Mouse (Mus musculus) gastrocnemius, adult 2 months (tissue): Measurements from ENCODE around the gene Resf1. TPM values are rescaled to one million over a fixed set of nuclear protein-coding genes. Genes with fewer than 3 reads are reported as not detected.
"Not testable (repeated sequence)": the region's sequence is repeated elsewhere in the genome, so short reads cannot be mapped to it uniquely, and the experiment has no call there.

Experiments used
- DNase-seq: peaks from one replicate; pipeline ENCODE4 v3.0.0; 2022
- H3K27ac ChIP-seq: fragments of 200-600 bp; 2 replicates; pipeline ENCODE4 v1.8.1; 2022; ENCODE audit warnings: mild to moderate bottlenecking
- H3K4me3 ChIP-seq: fragments of 200-600 bp; 2 replicates; pipeline ENCODE4 v1.8.1; 2022; ENCODE audit warnings: mild to moderate bottlenecking, moderate library complexity
- CTCF ChIP-seq: fragments of 200-600 bp; IDR thresholded peaks from 2 replicates; pipeline ENCODE4 v1.8.1; 2022; ENCODE audit warnings: antibody characterized with exemption, mild to moderate bottlenecking, moderate library complexity
- intact Hi-C: fragments of 180-260 bp; cut with DNase I; formaldehyde crosslinking; loops from one replicate; pipeline ENCODE4 v1.15.1; 2025
- total RNA-seq, 2 experiments: library from RNA; stranded (reverse); gene quantifications; 2 replicates each; pipeline ENCODE4 v1.2.3; 2021

Gene Resf1
- total RNA-seq, 2 experiments from 2014 or later, result 14.9 to 27.7 TPM

DNA sequence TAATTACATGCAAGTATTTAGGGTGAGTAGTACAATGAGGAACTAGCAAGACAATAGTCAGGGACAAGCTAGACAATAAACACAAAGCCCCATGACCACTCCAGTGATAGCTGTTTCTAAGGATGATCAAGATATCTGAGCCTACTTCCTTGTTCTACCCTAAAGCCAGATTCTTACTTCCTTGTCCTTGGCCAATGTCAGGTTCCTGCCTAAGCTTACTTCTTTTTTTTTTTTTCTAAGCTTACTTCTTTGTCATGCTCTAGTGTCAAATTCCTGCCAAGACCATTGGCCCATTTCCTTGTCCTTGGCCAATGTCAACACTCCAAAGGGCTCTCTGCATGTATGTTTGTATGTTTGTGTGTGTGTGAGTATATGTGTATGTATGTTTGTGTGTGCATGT lies 47.9 kb downstream of the Resf1 start:
- Histone ChIP-seq H3K4me3 (no peak overlapping the region), H3K27ac (no peak overlapping the region)
- TF ChIP-seq CTCF, result no peak
- intact Hi-C loops, result no loop called here
- no peak for DNase-seq

DNA sequence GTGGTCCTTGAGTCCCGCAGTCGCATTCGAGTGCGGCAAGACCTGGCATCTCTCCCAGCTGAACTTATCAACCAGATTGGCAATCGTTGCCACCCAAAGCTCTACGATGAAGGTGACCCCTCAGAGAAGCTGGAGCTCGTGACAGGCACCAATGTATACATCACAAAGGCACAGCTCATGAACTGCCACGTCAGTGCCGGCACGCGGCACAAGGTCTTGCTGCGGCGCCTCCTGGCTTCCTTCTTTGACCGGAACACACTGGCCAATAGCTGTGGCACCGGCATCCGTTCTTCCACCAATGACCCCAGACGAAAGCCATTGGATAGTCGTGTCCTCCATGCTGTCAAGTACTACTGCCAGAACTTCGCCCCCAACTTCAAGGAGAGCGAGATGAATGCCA lies 53.3 kb downstream of the Resf1 start:
- DNase-seq, H3K4me3 ChIP-seq, intact Hi-C loops: not testable (repeated sequence)

DNA sequence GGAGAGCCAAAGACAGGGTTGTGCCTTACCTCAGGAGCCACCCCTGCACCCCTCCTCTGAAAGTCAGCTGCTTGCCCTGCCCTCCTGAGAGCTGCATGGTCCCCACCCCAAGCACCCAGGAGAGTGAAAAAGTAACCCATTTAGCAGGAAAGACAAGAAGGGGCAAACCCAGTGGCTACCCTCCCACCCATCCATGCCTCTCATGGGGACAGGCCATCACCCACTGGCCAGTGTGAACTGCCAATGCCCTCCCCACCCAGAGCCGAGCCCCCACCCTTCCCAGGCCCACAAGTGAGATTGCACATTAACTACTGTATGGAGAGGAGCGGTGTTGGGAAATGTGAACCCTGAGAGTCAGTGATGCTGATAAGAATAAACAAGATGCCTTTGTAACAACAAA lies 56.8 kb downstream of the Resf1 start:
- H3K4me3 ChIP-seq, intact Hi-C loops, DNase-seq, H3K27ac ChIP-seq: not testable (repeated sequence)

More for the DNA sequence above, 53.3 kb downstream of the Resf1 start:
- H3K27ac ChIP-seq, result not testable (repeated sequence)

GRCm38 (mm10) chr6:149366403-149366802 lies 57.2 kb downstream of the Resf1 start:
- H3K4me3 ChIP-seq, result no peak overlapping the region
- no peak overlapping the region for H3K27ac ChIP-seq
- DNase-seq, result no peak
- intact Hi-C loops, result no loop called here
- TF ChIP-seq CTCF, result no peak

DNA sequence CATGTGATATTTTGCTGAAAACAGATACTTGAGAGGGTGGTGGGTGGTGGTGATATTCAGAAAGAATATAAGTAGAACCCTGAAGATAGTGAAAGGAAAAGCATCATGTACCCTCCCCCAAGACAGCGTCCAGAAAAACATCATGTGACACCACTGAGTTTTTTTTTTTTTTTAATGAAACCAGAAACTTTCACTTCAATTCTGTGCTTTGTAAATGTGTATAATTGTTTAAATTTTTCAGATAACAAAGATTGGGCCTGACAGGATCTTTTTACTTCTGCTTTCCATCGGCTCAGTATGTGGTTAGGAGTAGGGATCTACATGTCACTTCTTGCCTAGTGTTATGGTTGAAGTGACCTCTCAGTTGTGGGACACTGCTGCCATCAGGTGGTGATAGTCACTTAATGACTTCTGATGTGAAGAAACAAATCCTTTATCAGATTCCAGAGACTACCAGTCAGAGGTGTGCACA lies 65.8 kb downstream of the Resf1 start:
- Histone ChIP-seq H3K4me3 (peak overlapping the region; percentile 45), H3K27ac (peak overlapping the region; percentile 71)
- peak; percentile 75 for DNase-seq
- TF ChIP-seq CTCF, result peak; percentile 79
- intact Hi-C loops, result loop anchor here (2.0 to 5.0 kb wide), 3 partner anchors 188 to 313 kb away; partner anchors contain the start of gene Amn1

DNA sequence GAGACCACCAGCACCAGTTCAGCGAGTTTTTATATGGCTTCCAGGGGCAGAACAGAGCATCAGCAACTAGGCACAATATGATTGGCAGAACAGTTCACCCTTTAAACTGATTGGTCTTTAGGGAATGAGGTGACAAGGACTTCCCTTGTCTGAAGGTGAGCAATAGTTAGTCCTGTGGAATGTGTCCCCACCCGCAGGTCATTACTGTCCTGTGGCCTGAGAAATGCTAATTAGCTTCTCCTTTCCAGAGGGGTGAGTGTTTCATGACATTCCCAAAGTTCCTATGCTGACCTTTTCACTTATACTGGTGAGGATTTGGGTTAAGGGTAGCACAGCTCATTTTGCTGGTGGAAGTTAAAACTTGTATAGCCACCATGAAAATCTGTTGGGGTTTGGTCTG lies 74.3 kb downstream of the Resf1 start:
- no peak for DNase-seq
- no peak overlapping the region for H3K27ac ChIP-seq
- intact Hi-C loops, result no loop called here
- no peak for TF ChIP-seq CTCF
- no peak overlapping the region for H3K4me3 ChIP-seq

Other genes with a start within 250 kb of the Resf1 start
- gene Dennd5b, start 207.7 kb upstream of the Resf1 start, total RNA-seq, result 1 to 10 TPM; 4.8 to 9.1 TPM
- gene Gm10203, start 179.2 kb upstream of the Resf1 start, total RNA-seq, result not detected
- gene Etfbkmt, start 169.6 kb upstream of the Resf1 start, total RNA-seq, result 10 to 100 TPM; 13.7 to 14.8 TPM
- 10 to 100 TPM; 12.5 to 16.2 TPM for gene Amn1, start 120.7 kb upstream of the Resf1 start, total RNA-seq
- under 1 TPM; 0.31 to 0.59 TPM for gene Bicd1, start 99.5 kb downstream of the Resf1 start, total RNA-seq